Mouse (Mus musculus) lung, adult 2 months (tissue): Measurements from ENCODE around the gene Kif19a.

Source experiments
- CTCF ChIP-seq: fragments of 200-500 bp; IDR thresholded peaks from 2 replicates; pipeline ENCODE4 v1.5.1; 2011; ENCODE audit warnings: mild to moderate bottlenecking, low read length, control low read depth; ENCODE audit not compliant: insufficient read depth
- POLR2A ChIP-seq: fragments of 200-500 bp; IDR thresholded peaks from 2 replicates; pipeline ENCODE4 v1.6.1; 2011; ENCODE audit warnings: low read depth, mild to moderate bottlenecking, control low read depth, low read length, borderline replicate concordance; ENCODE audit errors: extremely low read depth

GRCm38 (mm10) chr11:114780076-114780475, 14.9 kb downstream of the Kif19a start:
- TF ChIP-seq POLR2A (no peak), CTCF (no peak)
